8 mouse cellular contexts compared by ENCODE assay signal in genomic region chr17:35120745-35121142, GRCm38 (mm10). TPM values are rescaled to one million over a fixed set of nuclear protein-coding genes. Genes with fewer than 3 reads are reported as not detected.
DNase-seq lines count a peak whose midpoint lies in the region; ATAC-seq and TF ChIP-seq lines count a peak whose summit lies in the region.

No protein-coding gene starts in this region.

- H3K4me3 ChIP-seq in hindbrain, embryonic 12.5 days = peak overlapping the region; percentile 74
- H3K4me3 ChIP-seq in liver, embryonic 14.5 days (ENCODE audit: insufficient read depth in 1 of 2, low read depth in 2 of 2, low read length in 2 of 2) = peak overlapping the region; percentile 84 to 85
- H3K4me3 ChIP-seq in stomach, embryonic 16.5 days (replicated peaks; ENCODE audit: low read length) = peak overlapping the region; percentile 61

- peak; percentile 81 for DNase-seq in cerebellum, adult 11-12 months
- DNase-seq in cerebellum, adult 8-10 months = no peak
- peak; percentile 46 for DNase-seq in urinary bladder, postnatal 14 days (ENCODE audit: low spot score)
- DNase-seq in urinary bladder, postnatal 10 days (ENCODE audit: low spot score) = no peak
- DNase-seq in liver, embryonic 14.5 days (ENCODE audit: low read depth in 3 of 3, low spot score in 3 of 3) = no peak
- no peak for DNase-seq in B cell, adult 2 months

- H3K27ac ChIP-seq in hindbrain, embryonic 12.5 days = peak overlapping the region; percentile 64
- peak overlapping the region; percentile 14 for H3K27ac ChIP-seq in liver, embryonic 14.5 days
- H3K27ac ChIP-seq in stomach, embryonic 16.5 days (ENCODE audit: low read length) = peak overlapping the region; percentile 30; the same call in 1 of the 2 replicates

- peak overlapping the region; percentile 97 for H3K4me2 ChIP-seq in hindbrain, embryonic 12.5 days (replicated peaks)
- H3K4me2 ChIP-seq in liver, embryonic 14.5 days (ENCODE audit: low read depth) = peak overlapping the region; percentile 81
- peak overlapping the region; percentile 75 for H3K4me2 ChIP-seq in stomach, embryonic 16.5 days (ENCODE audit: low read depth, low read length)

- ATAC-seq in hindbrain, embryonic 12.5 days (ENCODE audit: low FRiP score) = no peak
- ATAC-seq in liver, embryonic 14.5 days (ENCODE audit: insufficient read depth) = peak; percentile 11; the same call in 1 of the 2 replicates
- no peak; the same call in 1 of the 2 replicates for ATAC-seq in stomach, embryonic 16.5 days (ENCODE audit: insufficient read depth, low FRiP score)

- H3K4me1 ChIP-seq in hindbrain, embryonic 12.5 days = peaks cover 22% of the 10 kb centered on the region
- peaks cover 14% of the 10 kb centered on the region in 2 experiments for H3K4me1 ChIP-seq in liver, embryonic 14.5 days (replicated peaks; ENCODE audit: control insufficient read depth in 2 of 2, insufficient read depth in 2 of 2, low read length in 1 of 2)
- H3K4me1 ChIP-seq in stomach, embryonic 16.5 days (ENCODE audit: control insufficient read depth, insufficient read depth, low read length) = peaks cover 28% of the 10 kb centered on the region

- peaks cover 43% of the 10 kb centered on the region for H3K36me3 ChIP-seq in hindbrain, embryonic 12.5 days
- peaks cover 37% of the 10 kb centered on the region for H3K36me3 ChIP-seq in liver, embryonic 14.5 days (replicated peaks; ENCODE audit: control insufficient read depth, insufficient read depth, low read depth)
- H3K36me3 ChIP-seq in stomach, embryonic 16.5 days (ENCODE audit: control insufficient read depth, insufficient read depth, low read length) = 0 out of 2 replicates have a peak, but pooled peaks cover 13% of the 10 kb centered on the region

- no peaks in the 10 kb centered on the region for H3K9me3 ChIP-seq in hindbrain, embryonic 12.5 days (replicated peaks)
- no peaks in the 10 kb centered on the region for H3K9me3 ChIP-seq in liver, embryonic 14.5 days (ENCODE audit: control insufficient read depth, low read length)
- H3K9me3 ChIP-seq in stomach, embryonic 16.5 days (replicated peaks; ENCODE audit: control insufficient read depth, low read length) = no peaks in the 10 kb centered on the region

- no peak for TF ChIP-seq CTCF in liver, embryonic 14.5 days (IDR thresholded peaks at IDR 0.05; ENCODE audit: low read depth)

- no peak for TF ChIP-seq EP300 in liver, embryonic 14.5 days (IDR thresholded peaks at IDR 0.05; ENCODE audit: low read depth)

- peak overlapping the region; percentile 88 for H3K9ac ChIP-seq in hindbrain, embryonic 12.5 days
- H3K9ac ChIP-seq in liver, embryonic 14.5 days (replicated peaks) = peak overlapping the region; percentile 91
- peak overlapping the region; percentile 88 for H3K9ac ChIP-seq in stomach, embryonic 16.5 days (ENCODE audit: low read length)

- under 1% methylated on average over 33 of the region's 33 CpGs for WGBS in hindbrain, embryonic 12.5 days
- WGBS in liver, embryonic 14.5 days (ENCODE audit: insufficient replicate concordance) = under 1% methylated on average over 33 of the region's 33 CpGs
- under 1% methylated on average over 33 of the region's 33 CpGs for WGBS in stomach, embryonic 16.5 days

- no peaks in the 10 kb centered on the region for H3K27me3 ChIP-seq in hindbrain, embryonic 12.5 days
- H3K27me3 ChIP-seq in liver, embryonic 14.5 days (ENCODE audit: control insufficient read depth, insufficient read depth, low read length) = no peaks in the 10 kb centered on the region
- H3K27me3 ChIP-seq in stomach, embryonic 16.5 days (ENCODE audit: control insufficient read depth, insufficient read depth, low read length) = no peaks in the 10 kb centered on the region

RNA-seq across cellular contexts. Expression of gene Gpank1, which starts 0.5 kb away (rescaled TPM):
- polyA plus RNA-seq in hindbrain, embryonic 12.5 days (2016; fragmentation: Nextera tagmentation; extraction: Ambion mirVana) = 19.8 and 20.8 TPM in 2 replicates
- polyA plus RNA-seq in liver, embryonic 14.5 days (2012; rRNA removed) = 8.9 and 10.0 TPM in 2 replicates
- polyA plus RNA-seq in liver, embryonic 14.5 days (2014; fragmentation: Nextera tagmentation; extraction: Ambion mirVana) = 12.2 and 12.7 TPM in 2 replicates
- 18.1 and 19.4 TPM in 2 replicates for polyA plus RNA-seq in stomach, embryonic 16.5 days (2015; fragmentation: Nextera tagmentation; extraction: Ambion mirVana)

RNA-seq across cellular contexts. Expression of gene Csnk2b, which starts 1.1 kb away (rescaled TPM):
- polyA plus RNA-seq in hindbrain, embryonic 12.5 days (2016; fragmentation: Nextera tagmentation; extraction: Ambion mirVana) = 237 and 276 TPM in 2 replicates
- 79.2 and 106 TPM in 2 replicates for polyA plus RNA-seq in liver, embryonic 14.5 days (2012; rRNA removed)
- polyA plus RNA-seq in liver, embryonic 14.5 days (2014; fragmentation: Nextera tagmentation; extraction: Ambion mirVana) = 127 and 142 TPM in 2 replicates
- 245 and 269 TPM in 2 replicates for polyA plus RNA-seq in stomach, embryonic 16.5 days (2015; fragmentation: Nextera tagmentation; extraction: Ambion mirVana)

RNA-seq across cellular contexts. Expression of gene D17H6S53E, which starts 5.4 kb away (rescaled TPM):
- 7.3 and 7.7 TPM in 2 replicates for polyA plus RNA-seq in hindbrain, embryonic 12.5 days (2016; fragmentation: Nextera tagmentation; extraction: Ambion mirVana)
- 0.75 and 1.5 TPM in 2 replicates for polyA plus RNA-seq in liver, embryonic 14.5 days (2012; rRNA removed)
- polyA plus RNA-seq in liver, embryonic 14.5 days (2014; fragmentation: Nextera tagmentation; extraction: Ambion mirVana) = 1.3 and 1.5 TPM in 2 replicates
- polyA plus RNA-seq in stomach, embryonic 16.5 days (2015; fragmentation: Nextera tagmentation; extraction: Ambion mirVana) = 11.7 and 14.2 TPM in 2 replicates

RNA-seq across cellular contexts. Expression of gene Ly6g5b, which starts 5.5 kb away (rescaled TPM):
- polyA plus RNA-seq in hindbrain, embryonic 12.5 days (2016; fragmentation: Nextera tagmentation; extraction: Ambion mirVana) = 1.4 and 1.5 TPM in 2 replicates
- 0.57 and 0.70 TPM in 2 replicates for polyA plus RNA-seq in liver, embryonic 14.5 days (2012; rRNA removed)
- polyA plus RNA-seq in liver, embryonic 14.5 days (2014; fragmentation: Nextera tagmentation; extraction: Ambion mirVana) = 0.27 TPM in 1 of 2 replicates, not detected in the other
- polyA plus RNA-seq in stomach, embryonic 16.5 days (2015; fragmentation: Nextera tagmentation; extraction: Ambion mirVana) = 0.53 and 0.89 TPM in 2 replicates

RNA-seq across cellular contexts. Expression of gene Apom, which starts 11.1 kb away (rescaled TPM):
- 0.39 TPM in 1 of 2 replicates, not detected in the other for polyA plus RNA-seq in hindbrain, embryonic 12.5 days (2016; fragmentation: Nextera tagmentation; extraction: Ambion mirVana)
- 285 and 317 TPM in 2 replicates for polyA plus RNA-seq in liver, embryonic 14.5 days (2012; rRNA removed)
- polyA plus RNA-seq in liver, embryonic 14.5 days (2014; fragmentation: Nextera tagmentation; extraction: Ambion mirVana) = 750 and 763 TPM in 2 replicates
- 24.9 and 34.0 TPM in 2 replicates for polyA plus RNA-seq in stomach, embryonic 16.5 days (2015; fragmentation: Nextera tagmentation; extraction: Ambion mirVana)

Comparison
In these comparisons a context has a peak if more than half of its experiments do, and no peak if none do; other contexts are left out.
1. DNase-seq: peak in cerebellum, adult 11-12 months (single experiment) and urinary bladder, postnatal 14 days (single experiment); none in cerebellum, adult 8-10 months (single experiment), urinary bladder, postnatal 10 days (single experiment), liver, embryonic 14.5 days (0 of 3) and B cell, adult 2 months (0 of 2).
2. H3K27ac ChIP-seq: peak in every context shown above with its lines; median percentile 64 in hindbrain, embryonic 12.5 days; 30 in stomach, embryonic 16.5 days; 14 in liver, embryonic 14.5 days.
3. Peak in every context shown above with its lines, with median percentiles within 50 percentile points of each other: H3K4me2 ChIP-seq, H3K4me3 ChIP-seq and H3K9ac ChIP-seq.